Mouse (Mus musculus) kidney, adult 8-10 months (tissue): ENCODE measurements around the gene Ddx41.
"Not testable (repeated sequence)": the region's sequence is repeated elsewhere in the genome, so short reads cannot be mapped to it uniquely, and the experiment has no call there.

ENCODE experiments used
- DNase-seq, 2 experiments: peaks; one replicate each; pipeline ENCODE4 v3.0.0; 2022

The Ddx41 gene

DNA sequence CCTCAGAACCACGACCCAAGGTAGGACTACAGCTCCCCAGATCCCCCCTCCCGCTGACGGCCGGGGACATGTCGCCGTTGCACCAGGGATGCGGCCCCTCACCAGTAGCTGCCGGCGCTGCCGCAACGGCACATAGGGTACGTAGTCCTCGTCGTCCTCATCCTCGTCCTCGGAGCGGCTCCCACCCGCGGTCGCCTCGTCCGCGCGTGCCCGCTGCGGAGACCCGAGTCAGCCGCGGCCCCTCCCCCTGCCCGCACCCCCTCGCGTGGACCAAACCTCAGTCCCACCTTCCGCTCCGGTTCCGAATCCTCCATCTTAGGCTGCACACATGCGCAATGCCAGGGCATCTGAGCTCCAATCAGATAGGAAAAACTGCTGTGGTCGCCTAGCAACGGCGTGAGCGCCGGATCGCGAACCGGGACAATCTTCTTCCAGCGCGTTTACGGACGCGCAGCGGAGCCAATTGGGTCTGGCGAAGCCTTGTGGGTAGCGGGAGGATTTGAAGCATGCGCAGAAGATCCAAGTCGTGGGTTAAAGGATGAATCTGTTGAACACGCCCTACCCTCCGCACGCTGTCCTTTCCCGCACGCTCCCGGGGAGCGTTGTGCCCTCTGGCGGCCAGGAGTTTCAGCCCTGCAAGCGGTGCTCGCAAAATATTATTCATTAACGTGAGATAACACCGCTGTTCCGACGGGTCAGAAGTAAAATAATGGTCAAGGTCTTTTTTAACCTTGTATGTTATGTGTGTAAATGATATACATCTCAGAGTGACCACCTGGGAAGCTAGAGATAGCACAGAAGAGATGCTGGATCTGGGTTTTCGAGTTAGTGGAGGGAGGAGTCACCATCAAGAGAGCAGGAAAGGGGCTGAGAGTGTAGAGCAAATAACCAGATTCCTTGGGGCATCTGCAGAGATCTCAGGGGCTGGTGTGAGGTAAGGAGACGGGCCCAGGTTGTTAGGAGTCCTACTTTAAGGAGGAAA is at the start of gene Ddx41:
Gene Ddx41 (minus strand): TSS at position 465 of the 982 bp plus-strand sequence.
- peak; percentile 100 for DNase-seq

DNA sequence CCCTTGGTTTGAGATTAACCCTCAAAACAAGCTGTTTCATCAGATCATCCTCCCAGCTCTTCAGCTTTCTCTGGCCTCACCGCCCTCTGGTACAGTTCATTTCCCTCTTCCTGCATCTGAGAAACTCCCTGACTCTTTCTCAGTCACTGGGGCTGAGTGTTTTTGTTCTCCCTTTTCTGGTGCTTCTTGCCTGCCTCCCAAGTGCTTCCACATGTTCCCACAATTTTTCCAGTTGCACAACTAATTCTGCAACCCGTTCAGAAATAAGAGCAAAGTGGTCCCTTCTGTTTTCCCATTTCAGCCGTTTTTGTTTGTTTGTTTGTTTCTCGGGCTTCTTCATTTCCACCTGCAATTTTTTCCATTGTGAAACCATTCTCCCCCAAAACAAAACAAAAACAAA is 41.6 kb upstream of the Ddx41 start:
- DNase-seq = no peak

DNA sequence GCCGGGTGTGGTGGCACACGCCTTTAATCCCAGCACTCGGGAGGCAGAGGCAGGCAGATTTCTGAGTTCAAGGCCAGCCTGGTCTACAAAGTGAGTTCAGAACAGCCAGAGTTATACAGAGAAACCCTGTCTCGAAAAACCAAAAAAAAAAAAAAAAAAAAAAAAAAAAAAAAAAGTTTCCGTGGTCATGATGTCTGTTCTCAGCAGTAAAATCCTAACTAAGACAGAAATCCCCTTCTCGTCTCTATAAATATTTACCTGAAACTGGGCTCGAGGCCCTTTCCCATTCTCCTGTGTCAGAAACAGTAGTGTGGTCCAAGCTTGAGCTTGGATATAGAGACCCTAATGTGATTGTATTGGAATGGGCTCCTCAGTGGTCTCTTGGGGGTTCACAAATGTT is 40.4 kb upstream of the Ddx41 start:
- not testable (repeated sequence) for DNase-seq

DNA sequence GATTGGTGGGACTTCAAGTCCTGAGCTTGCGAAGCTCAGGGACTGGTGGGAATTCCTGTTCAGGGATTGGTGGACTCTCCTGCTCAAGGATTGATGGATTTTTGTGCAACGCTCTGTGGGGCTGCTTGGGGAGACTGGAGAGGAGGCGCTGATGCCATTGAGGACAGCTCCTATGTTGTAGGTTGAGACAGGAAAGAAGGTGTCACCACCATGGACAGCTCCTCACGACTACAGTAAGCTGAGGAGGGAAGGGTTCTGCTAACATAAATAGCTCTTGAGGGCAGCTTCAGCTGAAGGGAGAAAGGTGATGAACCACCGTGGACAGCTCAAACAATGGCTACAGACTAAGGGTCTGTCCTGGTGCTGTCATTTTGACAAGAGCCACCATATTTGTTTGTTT is 39.5 kb upstream of the Ddx41 start:
- DNase-seq = no peak

DNA sequence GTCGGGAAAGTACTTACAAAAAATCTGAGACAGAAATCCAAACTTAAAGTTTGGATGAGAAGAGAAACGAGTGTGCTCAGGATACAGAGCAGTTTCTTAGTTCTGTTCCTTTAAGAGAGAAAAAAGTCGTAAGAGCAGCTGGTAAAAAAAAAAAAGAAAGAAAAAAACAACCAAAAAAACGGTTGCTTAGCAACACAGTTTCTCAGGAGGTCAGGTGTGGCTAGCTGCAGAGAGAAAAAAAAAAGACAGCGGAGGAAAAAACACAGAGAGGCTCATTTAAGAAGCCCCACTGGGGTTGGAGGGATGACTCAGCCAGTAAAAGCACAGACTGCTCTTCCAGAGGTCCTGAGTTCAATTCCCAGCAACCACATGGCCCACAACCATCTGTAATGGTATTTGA is 37.9 kb upstream of the Ddx41 start:
- no peak for DNase-seq

DNA sequence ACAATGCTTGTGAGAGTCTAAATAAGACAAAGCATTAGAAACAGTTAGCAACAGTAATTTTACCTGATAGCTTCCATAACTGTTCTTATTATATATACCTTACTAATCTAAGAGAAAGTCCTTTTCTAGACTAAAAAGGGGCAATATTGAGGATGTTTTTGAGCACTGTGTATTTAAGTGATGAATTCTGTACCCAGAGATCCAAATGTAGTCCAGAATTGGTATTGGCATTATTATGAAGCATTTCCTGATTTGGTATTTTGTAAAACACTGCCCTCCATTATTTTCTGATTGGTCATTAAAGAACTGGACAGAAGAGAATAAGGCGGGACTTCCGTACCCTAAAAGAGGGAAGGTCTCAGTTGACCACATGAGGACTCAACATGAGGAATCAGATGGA is 37.0 kb upstream of the Ddx41 start, which contains the start of gene Tmed9:
Gene Tmed9 (plus strand): TSS at position 301 of the 400 bp plus-strand sequence.
- DNase-seq = no peak

DNA sequence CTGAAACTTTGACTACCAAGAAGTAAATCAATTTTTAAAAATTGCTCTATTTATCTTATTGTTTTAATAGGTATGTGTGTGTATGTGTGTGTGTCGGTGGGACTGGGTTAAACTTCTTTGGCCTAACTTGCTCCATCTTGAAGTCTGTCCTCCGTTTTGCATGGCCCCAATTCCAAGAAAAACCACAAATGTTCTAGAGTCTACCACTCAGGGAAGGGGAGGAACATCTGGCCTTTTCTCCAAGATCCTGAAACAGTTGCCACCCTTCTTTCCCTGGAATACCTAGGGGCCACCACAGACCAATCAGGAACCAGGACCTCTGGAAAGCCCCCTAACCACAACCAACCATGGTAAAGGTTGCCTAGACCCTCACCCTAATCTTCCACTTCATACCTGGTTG is 35.5 kb upstream of the Ddx41 start:
- no peak for DNase-seq

DNA sequence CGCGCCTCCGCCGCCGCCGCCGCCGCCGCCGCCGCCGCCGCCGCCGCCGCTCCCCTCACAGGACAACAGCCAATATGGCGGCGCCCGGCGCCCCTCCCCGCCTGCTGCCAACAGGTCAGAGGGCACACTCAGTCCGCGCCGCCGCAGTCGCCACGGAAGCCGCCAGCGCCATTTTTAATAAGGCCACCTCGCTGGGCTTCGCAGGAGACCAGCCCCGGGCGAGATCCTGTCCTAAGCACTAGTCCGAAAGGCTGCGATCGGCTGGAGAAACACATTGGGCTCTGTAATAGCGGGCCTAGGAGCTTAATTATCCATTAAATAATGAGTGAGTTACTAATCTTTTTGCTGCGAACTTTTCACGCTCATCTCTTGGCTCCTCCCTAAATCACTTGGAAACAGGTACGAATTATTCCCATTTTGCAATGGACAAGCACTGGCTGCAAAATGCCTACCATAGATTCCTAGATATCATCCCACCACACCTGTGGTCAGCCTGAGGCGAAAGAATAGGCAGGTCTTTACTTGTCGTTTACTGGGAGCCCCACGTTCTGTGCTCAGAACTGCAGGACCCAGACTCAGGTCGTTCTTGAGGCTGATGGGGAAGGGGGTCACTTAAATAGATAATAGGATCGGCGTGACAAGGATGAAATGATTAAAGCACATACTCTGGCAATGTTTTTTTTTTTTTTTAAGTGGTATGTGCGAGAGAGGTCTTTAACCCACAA is 34.7 kb upstream of the Ddx41 start, which contains the start of gene Fam193b:
Gene Fam193b (minus strand): TSS at position 94 of the 725 bp plus-strand sequence.
- peak; percentile 93 to 95 for DNase-seq

DNA sequence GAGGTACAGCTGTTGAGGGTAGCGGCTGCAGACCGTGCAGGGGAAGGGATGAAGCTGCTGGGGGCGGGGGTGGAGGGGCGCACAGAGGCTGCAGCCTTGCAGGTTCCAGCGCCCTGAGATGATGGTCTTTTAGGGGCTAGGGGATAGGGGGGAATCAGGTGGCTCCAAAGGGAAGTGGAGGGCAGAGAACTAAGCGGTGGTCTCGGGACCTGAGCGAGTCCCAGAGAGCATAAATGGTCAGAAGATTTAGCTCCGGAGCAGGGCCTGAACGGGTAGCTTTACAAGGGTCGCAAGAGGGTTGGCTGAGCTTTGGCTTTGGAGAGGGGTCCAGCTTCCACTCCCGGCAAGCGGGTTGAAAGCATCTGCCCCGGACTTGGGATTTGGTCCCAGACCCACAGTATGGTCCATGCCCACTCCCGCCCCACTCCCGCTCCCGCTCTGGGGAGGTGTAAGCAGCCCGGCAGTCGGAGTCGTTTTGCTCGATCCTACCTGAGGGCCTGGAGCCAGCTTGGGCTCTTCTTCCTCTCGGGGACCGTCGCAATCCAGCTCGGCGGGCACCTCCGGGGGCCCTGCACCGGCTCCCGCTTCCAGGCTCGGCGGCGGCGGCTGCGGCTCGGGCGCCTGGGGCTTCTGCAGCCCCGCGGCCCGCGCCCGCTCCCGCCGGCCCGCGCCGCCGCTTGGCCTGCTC is 34.0 kb upstream of the Ddx41 start:
- peak; percentile 26 to 29 for DNase-seq

DNA sequence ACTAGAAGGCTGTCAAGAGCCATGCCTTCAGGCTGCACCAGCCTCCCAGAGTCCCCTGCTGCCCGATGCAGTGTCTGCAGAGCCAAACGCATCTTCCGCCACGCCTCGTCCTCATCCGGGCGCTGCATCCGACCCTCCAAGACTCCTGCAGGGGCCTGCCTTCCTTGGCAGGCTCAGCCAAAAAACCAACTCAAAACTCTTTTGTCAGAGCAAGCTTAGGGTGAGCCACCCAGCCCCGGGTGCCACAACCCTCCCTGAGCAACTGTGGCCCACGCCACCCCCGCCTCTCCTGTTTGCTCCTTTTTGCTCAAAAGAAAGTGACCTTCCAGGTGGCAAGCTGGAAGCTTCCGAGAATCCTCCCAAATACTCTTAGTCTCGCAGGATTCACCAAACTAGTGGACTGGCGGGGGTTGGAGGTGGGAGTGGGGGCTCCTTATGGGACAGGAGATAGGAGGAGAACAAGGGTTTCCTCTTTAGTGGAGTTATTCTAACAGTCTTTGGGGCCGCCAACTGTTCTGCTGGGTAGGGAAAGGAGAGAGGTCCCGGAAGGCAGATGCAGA is 33.3 kb upstream of the Ddx41 start:
- peak in 1 of 2 experiments; percentile 12 for DNase-seq

DNA sequence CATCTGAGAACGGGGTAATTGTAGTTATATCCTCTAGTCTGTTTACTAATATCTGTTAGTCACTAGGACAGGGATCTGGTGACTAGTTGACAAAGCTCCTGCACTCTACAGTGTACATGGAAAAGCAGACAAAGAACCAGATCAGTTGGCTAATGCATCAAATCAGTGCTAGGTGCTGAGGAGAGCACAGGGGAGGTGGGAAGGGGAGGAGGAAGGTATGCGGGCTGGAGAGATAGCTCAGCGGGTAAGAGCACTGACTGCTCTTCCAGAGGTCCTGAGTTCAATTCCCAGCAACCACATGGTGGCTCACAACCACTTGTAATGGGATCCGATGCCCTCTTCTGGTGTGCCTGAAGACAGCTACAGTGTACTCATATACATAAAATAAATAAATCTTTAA is 32.1 kb upstream of the Ddx41 start:
- not testable (repeated sequence) for DNase-seq

DNA sequence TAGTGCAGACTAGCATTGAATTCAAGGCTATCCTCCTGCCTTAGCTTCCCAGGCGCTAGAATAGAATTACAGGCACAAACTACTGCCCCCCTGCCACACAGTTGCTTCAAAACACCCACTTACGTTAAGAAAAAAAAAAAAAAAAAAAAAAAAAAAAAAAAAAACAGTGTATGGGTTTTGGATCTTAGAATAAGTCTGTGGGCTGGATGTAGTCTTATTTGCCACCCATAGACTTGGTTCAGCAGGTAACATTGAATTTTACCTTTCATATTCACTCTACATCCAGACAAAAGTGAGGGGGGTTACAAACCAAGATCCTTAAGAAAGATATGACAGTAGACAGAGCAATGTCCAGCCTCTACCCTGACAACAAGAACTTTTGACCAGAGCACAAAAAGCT is 31.5 kb upstream of the Ddx41 start:
- DNase-seq = no peak

DNA sequence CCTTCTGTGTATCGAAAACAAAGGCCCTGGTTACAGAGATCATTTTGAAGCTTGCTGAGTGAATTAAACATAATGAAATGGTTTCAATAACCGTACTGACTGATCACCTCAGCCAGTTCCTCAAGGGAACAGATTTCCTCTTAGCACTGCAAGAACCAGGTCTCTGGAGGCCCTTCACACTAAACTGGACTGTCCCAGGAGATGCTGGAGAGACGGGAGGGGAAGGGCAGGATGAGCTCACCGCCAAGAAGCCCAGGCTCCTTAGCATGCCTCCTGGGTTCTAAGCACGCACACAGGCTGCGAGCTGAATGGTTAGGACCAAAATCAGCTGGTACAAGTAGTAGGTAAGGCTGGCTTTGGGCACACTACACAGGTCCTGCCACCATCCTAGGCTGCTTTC is 30.5 kb upstream of the Ddx41 start:
- DNase-seq = no peak

DNA sequence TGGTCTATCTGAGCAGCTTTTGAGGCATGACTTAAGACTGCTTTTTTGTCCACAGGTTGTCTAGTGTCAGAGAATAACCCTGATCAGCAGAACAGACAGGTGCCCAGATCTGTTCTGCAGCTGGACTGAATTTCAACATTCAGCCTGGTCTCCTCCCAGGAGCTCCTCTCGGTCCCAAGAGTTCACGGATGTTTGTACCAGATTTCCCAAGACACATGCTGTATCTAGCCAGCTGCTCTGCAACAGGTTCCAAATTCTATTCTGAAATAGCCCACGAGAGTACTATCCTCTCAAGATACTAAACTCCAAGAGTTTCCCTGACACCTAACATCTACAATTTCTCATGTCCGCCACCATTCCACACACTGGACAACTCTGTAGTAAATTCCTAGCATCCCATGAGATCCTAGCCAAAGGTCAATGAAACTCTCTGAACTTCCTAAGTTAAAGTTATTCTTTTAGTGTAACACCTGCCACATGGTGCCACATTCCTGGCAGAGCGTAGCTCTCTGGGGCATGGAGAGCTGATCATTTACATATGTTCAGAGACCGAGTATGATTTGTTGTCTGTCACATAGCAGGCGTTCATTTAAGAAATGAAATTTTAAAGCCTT is 26.9 kb upstream of the Ddx41 start:
- DNase-seq = peak in 1 of 2 experiments; percentile 29

DNA sequence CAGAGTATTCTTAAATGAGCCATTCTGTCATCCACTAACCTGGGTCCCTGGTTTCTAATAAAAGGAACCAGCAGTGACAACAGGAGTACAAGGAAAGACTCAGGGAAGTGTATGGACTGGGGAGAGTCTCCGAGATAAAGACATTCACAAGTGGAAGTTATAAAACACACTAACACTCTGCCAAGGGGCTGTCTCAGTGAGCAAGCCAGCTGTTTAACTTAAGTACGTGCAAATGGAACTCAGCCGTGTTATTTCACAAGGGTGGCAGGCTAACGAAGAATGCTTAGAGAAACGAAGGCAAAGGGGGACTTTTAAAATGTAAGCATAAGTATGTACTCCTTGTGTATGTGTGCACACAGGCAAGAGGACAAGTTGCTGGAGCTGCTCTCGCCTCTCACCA is 21.0 kb upstream of the Ddx41 start:
- no peak for DNase-seq

DNA sequence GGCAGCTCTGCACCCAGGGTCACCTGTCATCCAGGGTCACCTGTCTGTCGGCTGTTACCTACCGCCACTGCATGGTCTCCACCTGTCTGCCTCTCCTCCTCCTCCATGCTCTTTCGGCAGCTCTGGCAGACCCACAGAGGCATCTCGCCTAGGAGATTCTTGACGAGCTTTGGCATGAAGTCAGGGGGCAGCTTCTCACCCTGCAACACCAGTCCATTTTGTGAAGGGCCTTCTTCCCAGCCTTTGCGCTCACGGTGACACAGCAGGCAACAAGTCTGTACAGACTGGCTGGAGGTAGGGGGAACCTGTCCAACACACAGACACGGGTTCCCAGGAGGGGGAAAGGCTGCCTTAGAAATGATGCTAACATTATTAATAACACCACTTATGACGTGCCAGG is 19.5 kb upstream of the Ddx41 start:
- no peak for DNase-seq

DNA sequence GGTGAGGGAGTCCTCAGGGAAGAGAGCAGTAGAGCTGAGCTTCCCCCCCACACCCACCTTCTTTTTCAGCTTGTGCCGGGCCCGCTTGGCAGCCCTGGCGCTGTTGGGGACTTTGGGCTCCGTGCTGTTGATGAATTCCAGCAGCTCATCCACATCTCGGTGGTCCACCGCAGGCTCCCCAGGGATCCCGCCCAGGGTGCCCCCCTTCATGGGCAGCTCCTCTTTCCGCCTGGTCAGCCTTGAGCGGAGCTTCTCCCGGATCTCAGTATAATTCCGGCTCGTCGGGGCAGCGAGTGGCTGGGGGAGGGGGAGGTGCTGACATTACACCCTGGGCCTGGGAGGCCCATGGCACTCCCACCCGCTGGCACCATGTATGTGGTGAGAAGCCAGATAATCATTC is 12.6 kb upstream of the Ddx41 start:
- no peak for DNase-seq

DNA sequence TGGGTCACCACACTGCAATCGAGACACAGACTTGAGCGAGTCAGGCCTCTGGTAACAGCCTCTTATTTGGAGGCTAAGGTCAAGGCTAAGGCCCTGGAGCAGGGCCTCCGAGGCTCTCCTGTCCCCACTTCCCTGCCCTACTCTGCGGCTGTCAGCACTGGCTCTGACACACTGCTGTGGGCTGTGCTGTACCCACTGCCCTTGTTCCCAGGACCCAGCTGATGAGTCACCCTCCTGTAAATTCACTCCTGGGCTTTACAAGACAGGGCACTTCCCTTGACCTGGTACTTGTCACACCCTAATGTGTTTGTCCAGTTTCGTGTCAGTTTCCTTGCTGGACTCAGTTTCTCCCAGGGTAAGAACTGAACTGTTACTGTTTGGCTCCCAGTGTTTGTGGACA is 12.0 kb upstream of the Ddx41 start:
- no peak for DNase-seq

DNA sequence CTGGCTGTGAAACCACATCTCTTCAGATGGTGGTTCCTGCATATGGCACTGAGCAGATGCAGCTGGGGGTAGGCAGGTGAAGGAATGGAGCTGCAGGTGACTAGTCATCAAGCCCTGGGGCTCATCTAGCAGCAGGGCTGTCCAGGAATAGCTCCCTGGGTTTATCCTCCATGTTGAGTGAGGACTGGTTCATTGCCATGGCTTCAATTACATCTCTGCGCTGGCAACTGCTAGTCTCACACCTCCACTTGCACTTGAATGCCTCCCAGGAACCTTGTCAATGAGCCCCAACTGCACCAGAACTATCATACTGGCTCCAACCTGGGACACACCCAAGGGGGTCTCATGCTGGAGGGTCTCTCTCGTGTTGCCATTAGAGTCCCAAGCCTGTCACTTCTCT is 11.5 kb upstream of the Ddx41 start:
- DNase-seq = no peak

DNA sequence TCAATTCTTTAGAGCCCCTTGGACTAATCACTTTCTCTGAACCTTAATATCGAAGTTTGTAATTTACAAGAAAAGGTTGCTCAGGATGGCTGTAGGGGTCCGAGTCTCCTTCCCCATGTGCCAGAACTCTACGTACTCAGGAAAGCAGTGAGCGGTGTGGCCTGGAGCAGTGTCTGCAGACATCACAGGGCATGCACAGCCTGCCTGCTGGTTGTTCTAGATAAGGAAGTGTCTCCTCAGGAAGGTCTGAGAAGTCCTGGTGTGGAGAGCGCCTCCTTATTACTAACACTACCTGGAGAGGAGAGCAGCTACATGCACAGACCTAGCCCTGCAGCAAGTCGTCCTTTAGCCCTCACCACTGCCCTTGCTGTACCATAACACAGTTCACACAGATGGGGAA is 8.3 kb upstream of the Ddx41 start:
- no peak for DNase-seq

DNA sequence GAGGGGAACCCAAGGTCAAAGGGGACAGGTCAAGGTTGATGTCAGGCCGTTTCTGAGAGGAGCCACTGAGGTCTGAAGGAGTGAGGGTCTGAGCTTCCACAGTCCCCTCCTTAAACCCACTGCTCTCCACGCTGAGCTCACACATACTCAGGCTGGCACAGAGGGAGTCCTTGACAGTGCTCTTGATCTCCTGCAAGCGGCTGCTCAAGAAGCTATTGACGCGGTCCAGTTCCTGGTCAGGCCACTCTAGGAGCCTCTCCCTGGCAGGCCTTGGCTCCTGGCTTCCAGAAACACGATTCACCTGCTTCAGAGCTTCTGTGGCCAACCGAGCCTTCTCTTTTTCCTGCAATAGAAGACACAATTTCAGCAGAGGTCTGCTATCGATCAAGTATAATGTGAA is 7.0 kb upstream of the Ddx41 start:
- DNase-seq = no peak

DNA sequence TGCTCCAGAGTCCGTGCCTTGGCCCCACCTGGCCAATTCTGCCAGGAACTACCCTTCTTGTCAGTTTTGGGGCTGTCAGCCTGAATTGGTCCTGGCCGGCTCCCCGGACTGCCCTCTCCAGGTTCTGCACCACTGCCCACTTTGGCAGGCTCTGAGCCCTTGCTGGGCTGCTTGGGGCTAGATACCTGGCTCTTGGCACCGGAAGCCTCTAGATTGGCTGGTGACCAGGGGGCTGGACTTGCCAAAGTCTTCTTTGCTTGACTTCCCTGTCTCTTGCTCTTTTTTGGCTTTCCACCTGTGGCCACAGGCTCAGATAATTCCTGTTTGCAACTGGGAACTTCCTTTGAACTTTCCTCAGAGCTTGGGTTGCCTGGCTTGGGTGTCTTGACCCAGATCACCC is 6.4 kb upstream of the Ddx41 start:
- peak; percentile 96 to 98 for DNase-seq
